Mouse (Mus musculus) hindbrain, embryonic 16.5 days (tissue): ENCODE measurements around the gene Rhebl1. TPM values are rescaled to one million over a fixed set of nuclear protein-coding genes. Genes with fewer than 3 reads are reported as not detected.

Experiments
- ATAC-seq: fragments of 200-750 bp; cut with Nextera tagmentation; 2 replicates; pipeline ENCODE4 v1.8.0; 2017; ENCODE audit warnings: moderate TSS enrichment, moderate library complexity
- H3K27ac ChIP-seq: fragments of 300-500 bp; sonication (generic); 2 replicates; pipeline ENCODE4 v1.5.1; 2014; ENCODE audit warnings: low read depth, mild to moderate bottlenecking, control low read depth, low read length, moderate library complexity
- H3K27me3 ChIP-seq: fragments of 300-500 bp; sonication (generic); replicated peaks from 2 replicates; pipeline ENCODE4 v1.6.1; 2014; ENCODE audit warnings: low read length; ENCODE audit not compliant: control insufficient read depth, insufficient read depth
- H3K36me3 ChIP-seq: fragments of 300-500 bp; sonication (generic); 2 replicates; pipeline ENCODE4 v1.6.1; 2014; ENCODE audit warnings: mild to moderate bottlenecking, low read length, moderate library complexity, mixed read lengths; ENCODE audit not compliant: control insufficient read depth, insufficient read depth
- H3K4me1 ChIP-seq: fragments of 300-500 bp; sonication (generic); 2 replicates; pipeline ENCODE4 v1.6.1; 2014; ENCODE audit warnings: low read depth, low read length; ENCODE audit not compliant: control insufficient read depth, insufficient read depth
- H3K4me2 ChIP-seq: fragments of 300-500 bp; sonication (generic); 2 replicates; pipeline ENCODE4 v1.6.1; 2014; ENCODE audit warnings: mild to moderate bottlenecking, low read length, control low read depth, moderate library complexity
- H3K4me3 ChIP-seq: fragments of 300-500 bp; sonication (generic); 2 replicates; pipeline ENCODE4 v1.5.1; 2014; ENCODE audit warnings: mild to moderate bottlenecking, low read length, control low read depth, moderate library complexity
- H3K9ac ChIP-seq: fragments of 300-500 bp; sonication (generic); 2 replicates; pipeline ENCODE4 v1.6.1; 2014; ENCODE audit warnings: low read depth, mild to moderate bottlenecking, control low read depth, low read length, moderate library complexity
- H3K9me3 ChIP-seq: fragments of 300-500 bp; sonication (generic); 2 replicates; pipeline ENCODE4 v1.6.1; 2014; ENCODE audit warnings: mild to moderate bottlenecking, low read length, moderate library complexity; ENCODE audit not compliant: control insufficient read depth
- WGBS: fragments of 180-500 bp; shearing (Covaris S2); extraction: QIAGEN DNeasy Blood & Tissue Kit; methylation state at CpG from one replicate; pipeline ENCODE4 v1.1.7; 2014; 5-methylcytosine and 5-hydroxymethylcytosine counted together
- polyA plus RNA-seq: library from polyadenylated mRNA; unstranded; fragments of >200 nt; fragmentation: Nextera tagmentation; extraction: Ambion mirVana; gene quantifications from 2 replicates; pipeline ENCODE4 v1.2.1, GENCODE M21; 2015

The Rhebl1 gene
- polyA plus RNA-seq, 1 experiment from 2014 or later = 33.4 TPM

GRCm38 (mm10) chr15:98917538-98918498, 23.5 kb upstream of the Rhebl1 start, which contains the start of gene Lmbr1l:
Gene Lmbr1l, minus strand, starts transcription at chr15:98918231.
- Histone ChIP-seq H3K27ac (peak within 1 kb of the TSS; percentile 94), H3K4me3 (peak within 1 kb of the TSS; percentile 96), H3K36me3 (peaks cover 5% of the 10 kb centered on the region; the same call in 1 of the 2 replicates), H3K4me2 (peak within 1 kb of the TSS; percentile 87), H3K4me1 (peaks cover 21% of the 10 kb centered on the region), H3K27me3 (no peaks in the 10 kb centered on the region), H3K9ac (peak within 1 kb of the TSS; percentile 88), H3K9me3 (no peaks in the 10 kb centered on the region)
- under 1% methylated on average over 66 of the region's 82 CpGs for WGBS
- ATAC-seq = peak; percentile 99

- peak overlapping the region; percentile 96 for H3K4me3 ChIP-seq
- peak overlapping the region; percentile 87 for H3K4me2 ChIP-seq
- H3K27ac ChIP-seq = peak overlapping the region; percentile 94
- 0% methylated on average over 14 of the region's 14 CpGs for WGBS
- no peaks in the 10 kb centered on the region for H3K9me3 ChIP-seq
- no peaks in the 10 kb centered on the region for H3K27me3 ChIP-seq
- H3K36me3 ChIP-seq = peaks cover 9% of the 10 kb centered on the region; the same call in 1 of the 2 replicates
- peaks cover 21% of the 10 kb centered on the region for H3K4me1 ChIP-seq
- H3K9ac ChIP-seq = peak overlapping the region; percentile 88
- no peak for ATAC-seq
These were observed 22.8 kb upstream of the Rhebl1 start for GRCm38 (mm10) chr15:98917091-98917490.

GRCm38 (mm10) chr15:98916016-98916415, 21.7 kb upstream of the Rhebl1 start:
- Histone ChIP-seq H3K9me3 (no peaks in the 10 kb centered on the region), H3K9ac (peak overlapping the region; percentile 88; the same call in 1 of the 2 replicates), H3K4me3 (no peak overlapping the region), H3K36me3 (peaks cover 16% of the 10 kb centered on the region; the same call in 1 of the 2 replicates), H3K4me2 (peak overlapping the region; percentile 87), H3K4me1 (peaks cover 21% of the 10 kb centered on the region), H3K27ac (no peak overlapping the region), H3K27me3 (no peaks in the 10 kb centered on the region)
- WGBS = 94% methylated on average over 4 of the region's 4 CpGs
- ATAC-seq = no peak

- H3K9me3 ChIP-seq = no peaks in the 10 kb centered on the region
- no peak for ATAC-seq
- H3K36me3 ChIP-seq = peaks cover 21% of the 10 kb centered on the region; the same call in 1 of the 2 replicates
- H3K4me1 ChIP-seq = peaks cover 21% of the 10 kb centered on the region
- no peak overlapping the region for H3K9ac ChIP-seq
- H3K4me2 ChIP-seq = no peak overlapping the region
- 88% methylated on average over 6 of the region's 6 CpGs for WGBS
- H3K27me3 ChIP-seq = no peaks in the 10 kb centered on the region
- no peak overlapping the region for H3K27ac ChIP-seq
- no peak overlapping the region for H3K4me3 ChIP-seq
These were observed 20.6 kb upstream of the Rhebl1 start for GRCm38 (mm10) chr15:98914903-98915302.

DNA sequence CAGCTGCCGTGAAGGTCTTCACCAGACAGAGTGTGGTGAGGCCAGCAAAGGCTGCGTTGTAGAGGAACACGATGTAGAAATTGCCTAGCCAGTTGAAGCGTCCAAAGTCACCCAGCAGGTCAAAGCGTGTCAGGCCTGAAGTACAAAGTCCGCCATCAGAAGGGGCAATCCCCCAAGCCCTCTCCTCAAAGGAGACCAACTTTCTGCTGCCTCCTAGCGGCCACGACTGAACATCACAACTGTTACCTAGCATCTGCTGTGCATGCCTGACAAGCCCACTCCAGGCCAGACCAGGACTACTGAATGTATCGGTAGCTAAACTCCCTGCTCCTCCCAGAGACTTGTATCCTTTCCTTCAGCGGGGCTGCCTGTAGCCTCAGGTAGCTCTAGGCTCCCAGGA, 10.4 kb upstream of the Rhebl1 start:
- Histone ChIP-seq H3K27me3 (no peaks in the 10 kb centered on the region), H3K4me2 (no peak overlapping the region), H3K9ac (no peak overlapping the region), H3K36me3 (peaks cover 34% of the 10 kb centered on the region), H3K9me3 (no peaks in the 10 kb centered on the region), H3K27ac (no peak overlapping the region), H3K4me3 (no peak overlapping the region), H3K4me1 (no peaks in the 10 kb centered on the region)
- 35% methylated on average over 10 of the region's 10 CpGs for WGBS
- ATAC-seq = no peak

GRCm38 (mm10) chr15:98902600-98902999, 8.3 kb upstream of the Rhebl1 start:
- Histone ChIP-seq H3K9ac (no peak overlapping the region), H3K4me2 (no peak overlapping the region), H3K27ac (no peak overlapping the region), H3K36me3 (peaks cover 23% of the 10 kb centered on the region), H3K9me3 (no peaks in the 10 kb centered on the region), H3K27me3 (peaks cover 13% of the 10 kb centered on the region), H3K4me3 (no peak overlapping the region), H3K4me1 (peaks cover 7% of the 10 kb centered on the region)
- no peak for ATAC-seq
- 88% methylated on average over 2 of the region's 2 CpGs for WGBS

DNA sequence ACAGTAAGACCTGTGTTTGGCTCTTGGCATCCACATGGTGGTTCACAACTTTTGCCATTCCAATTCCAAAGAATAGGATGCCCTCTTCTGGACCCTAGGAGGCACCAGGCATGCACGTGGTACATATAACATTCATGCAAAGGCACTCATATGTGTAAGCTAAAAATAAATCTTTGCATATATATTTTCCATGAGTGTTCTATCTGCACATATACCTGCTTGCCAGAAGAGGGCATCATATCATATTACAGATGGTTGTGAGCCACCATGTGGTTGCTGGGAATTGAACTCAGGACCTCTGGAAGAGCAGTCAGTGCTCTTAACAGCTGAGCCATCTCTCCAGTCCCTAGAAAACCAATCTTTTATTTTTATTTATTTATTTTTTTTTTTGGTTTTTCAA, 7.2 kb upstream of the Rhebl1 start:
- 59% methylated on average over 1 of the region's 1 CpGs for WGBS
- no peak for ATAC-seq

GRCm38 (mm10) chr15:98897928-98898800, 3.8 kb upstream of the Rhebl1 start, which contains the start of gene Dhh:
Gene Dhh, minus strand, starts transcription at chr15:98898540.
- Histone ChIP-seq H3K36me3 (0 out of 2 replicates have a peak, but pooled peaks cover under 1% of the 10 kb centered on the region), H3K4me1 (peaks cover 33% of the 10 kb centered on the region), H3K27me3 (peaks cover 49% of the 10 kb centered on the region), H3K4me2 (peak within 1 kb of the TSS; percentile 46), H3K27ac (no peak within 1 kb of the TSS), H3K9ac (0 out of 2 replicates have a peak within 1 kb of the TSS, but pooled peaks have one; percentile 33), H3K9me3 (no peaks in the 10 kb centered on the region), H3K4me3 (peak within 1 kb of the TSS; percentile 25)
- no peak for ATAC-seq
- WGBS = 1% methylated on average over 40 of the region's 41 CpGs

More for the DNA sequence above, 7.2 kb upstream of the Rhebl1 start:
- Histone ChIP-seq H3K9ac (no peak overlapping the region), H3K9me3 (no peaks in the 10 kb centered on the region), H3K27me3 (peaks cover 21% of the 10 kb centered on the region), H3K4me3 (no peak overlapping the region), H3K36me3 (peaks cover 19% of the 10 kb centered on the region), H3K27ac (no peak overlapping the region), H3K4me1 (peaks cover 7% of the 10 kb centered on the region), H3K4me2 (no peak overlapping the region)
